Mouse (Mus musculus): ENCODE results near the gene Noxo1.
"Not testable (repeated sequence)": the region's sequence is repeated elsewhere in the genome, so short reads cannot be mapped to it uniquely, and the experiment has no call there.

Noxo1 gene

GRCm38 (mm10) chr17:24676877-24677276 lies 19.2 kb upstream of the Noxo1 start:
- no peak for DNase-seq (ENCODE audit: low spot score)

GRCm38 (mm10) chr17:24677500-24678080 lies 18.4 kb upstream of the Noxo1 start:
- DNase-seq (ENCODE audit: low spot score): no peak

- peak; percentile 70 for DNase-seq (ENCODE audit: low spot score)
Observed at GRCm38 (mm10) chr17:24686514-24686913, 9.5 kb upstream of the Noxo1 start.

- DNase-seq (ENCODE audit: low spot score): peak; percentile 68
Observed at GRCm38 (mm10) chr17:24687146-24687595, 8.9 kb upstream of the Noxo1 start.

DNA sequence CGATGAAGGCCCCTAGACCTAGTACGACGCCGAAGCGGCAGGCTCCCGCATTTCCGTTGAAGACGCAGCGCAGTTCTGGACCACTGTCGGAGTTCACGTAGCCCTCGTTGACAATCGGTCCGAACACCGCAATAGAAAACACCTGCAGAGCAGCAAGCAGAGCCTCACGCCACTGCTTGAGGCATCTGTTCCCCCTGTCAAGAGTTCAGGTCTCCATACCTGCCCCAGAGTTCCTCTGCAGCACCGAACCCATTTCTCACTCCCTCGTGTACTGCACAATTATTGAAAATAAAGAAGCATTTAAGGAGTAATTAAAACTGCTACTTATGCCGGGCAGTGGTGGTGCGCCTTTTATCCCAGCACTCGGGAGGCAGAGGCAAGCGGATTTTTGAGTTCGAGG lies 8.4 kb upstream of the Noxo1 start:
- DNase-seq (ENCODE audit: low spot score): no peak

DNA sequence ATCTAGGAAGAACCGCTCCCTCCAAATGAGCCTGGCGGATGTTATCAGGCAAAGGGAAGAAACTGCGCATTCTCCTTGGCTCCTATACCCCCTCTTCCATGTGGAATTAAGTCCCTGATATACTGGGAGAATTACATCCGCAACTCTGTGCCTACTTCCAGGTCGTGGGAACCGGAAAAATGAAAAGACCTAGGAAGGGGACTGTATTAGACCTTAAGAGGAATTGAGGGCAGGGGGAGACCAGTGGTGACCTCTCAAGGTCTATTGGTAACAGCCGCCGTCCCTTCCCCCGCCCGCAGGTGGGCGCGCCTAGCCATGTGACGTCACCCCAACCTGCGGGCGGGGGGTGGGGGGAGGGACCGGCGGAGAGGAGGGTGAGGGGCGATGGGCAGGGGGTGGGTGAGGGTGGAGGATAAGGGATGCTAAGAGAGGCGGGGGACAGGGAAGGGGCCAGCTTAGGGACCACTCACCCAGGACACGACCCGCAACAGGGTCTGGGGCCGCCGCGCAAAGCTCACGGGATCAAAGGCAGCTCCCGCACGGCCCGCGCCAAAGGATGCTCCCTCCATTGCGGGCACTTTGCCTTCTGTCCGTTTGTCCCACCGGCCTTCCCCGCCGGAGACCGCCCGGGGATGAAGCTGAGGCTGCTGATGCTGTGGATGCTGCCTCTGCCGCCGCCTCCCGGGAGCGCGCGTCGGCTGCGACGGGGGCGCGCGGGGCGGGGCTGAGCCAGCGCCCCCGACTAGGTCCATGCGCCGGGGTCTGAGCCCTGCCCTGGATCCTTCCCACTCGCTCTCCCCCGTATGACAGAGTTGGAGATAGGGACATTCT lies 6.6 kb upstream of the Noxo1 start, which contains the start of gene Syngr3:
Syngr3 (minus strand) TSS at position 705 of the 831 bp plus-strand sequence.
- no peak for DNase-seq (ENCODE audit: low spot score)

GRCm38 (mm10) chr17:24692385-24692784 lies 3.6 kb upstream of the Noxo1 start:
- DNase-seq (ENCODE audit: low spot score): no peak

DNA sequence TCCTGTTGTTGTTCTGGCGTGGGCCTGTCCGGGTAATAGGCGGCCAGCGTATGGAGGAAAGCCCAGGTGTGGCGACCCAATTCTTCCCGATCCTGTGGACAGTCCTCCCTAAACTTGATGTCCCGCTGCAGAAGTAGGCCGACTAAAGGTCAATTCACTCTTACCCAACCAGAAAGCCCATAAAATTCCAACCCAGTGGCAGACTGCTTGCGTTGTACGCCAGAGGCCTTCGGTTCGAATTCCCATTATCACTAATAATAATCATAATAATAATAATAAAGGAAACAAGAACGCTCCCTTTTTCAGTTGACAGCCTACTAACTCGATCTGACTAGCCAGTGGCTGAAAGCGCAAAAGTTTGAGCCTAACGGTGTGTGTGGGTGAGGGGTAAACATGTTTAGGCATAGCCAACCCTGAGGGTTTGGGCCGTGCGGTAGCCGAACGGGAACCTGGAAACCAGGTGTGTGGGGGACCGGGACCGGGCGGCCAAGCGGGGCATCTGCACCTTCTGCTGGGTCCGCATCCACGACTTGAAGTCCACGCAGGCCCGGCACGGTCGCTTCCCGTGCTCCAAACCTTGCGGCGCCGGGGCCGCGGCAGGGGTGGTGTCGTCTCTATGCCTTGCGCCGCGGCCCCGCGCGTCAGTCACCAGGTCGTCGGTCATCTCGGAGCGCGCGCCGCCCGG lies 566 bp upstream of the Noxo1 start:
- peak; percentile 25 for DNase-seq (ENCODE audit: low spot score)

DNA sequence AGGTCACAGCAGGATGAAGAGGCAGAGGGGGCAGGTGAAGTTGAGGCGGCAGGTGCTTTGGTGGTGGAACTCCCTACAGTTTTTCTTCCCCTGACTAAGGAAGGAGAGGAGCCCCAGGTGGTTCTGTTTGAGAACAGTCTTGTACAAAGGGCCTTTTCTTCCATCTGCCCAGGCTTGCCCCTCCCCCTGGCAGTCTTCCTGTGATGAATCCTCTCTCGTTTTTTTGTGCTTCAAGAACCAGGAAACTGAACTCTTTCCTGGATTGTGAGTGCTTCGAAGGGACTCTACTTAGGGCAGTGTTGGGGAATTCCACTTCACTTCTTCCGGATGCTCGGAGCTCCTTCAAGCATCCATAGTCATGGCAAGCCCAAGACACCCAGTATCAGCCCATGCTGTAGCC lies 2.0 kb downstream of the Noxo1 start:
- DNase-seq (ENCODE audit: low spot score): no peak

DNA sequence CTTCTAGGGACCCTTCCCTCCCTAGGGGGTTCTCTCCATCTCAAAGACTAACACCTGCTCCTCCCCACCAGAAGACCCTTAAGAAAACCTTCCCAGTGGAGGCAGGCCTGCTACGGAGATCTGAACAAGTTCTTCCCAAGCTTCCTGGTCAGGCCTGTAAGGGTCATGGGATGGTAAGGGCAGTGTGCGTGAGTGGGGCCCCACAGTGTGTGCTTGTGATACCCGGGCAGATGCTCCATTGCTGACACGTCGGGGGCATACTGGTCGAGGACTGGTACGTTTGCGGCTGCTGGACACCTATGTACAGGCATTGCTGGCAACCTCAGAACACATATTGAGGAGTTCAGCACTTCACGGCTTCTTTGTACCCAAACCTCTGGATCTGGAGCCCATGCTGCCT lies 2.7 kb downstream of the Noxo1 start:
- DNase-seq (ENCODE audit: low spot score): no peak

GRCm38 (mm10) chr17:24699473-24699872 lies 3.4 kb downstream of the Noxo1 start:
- no peak for DNase-seq (ENCODE audit: low spot score)

DNA sequence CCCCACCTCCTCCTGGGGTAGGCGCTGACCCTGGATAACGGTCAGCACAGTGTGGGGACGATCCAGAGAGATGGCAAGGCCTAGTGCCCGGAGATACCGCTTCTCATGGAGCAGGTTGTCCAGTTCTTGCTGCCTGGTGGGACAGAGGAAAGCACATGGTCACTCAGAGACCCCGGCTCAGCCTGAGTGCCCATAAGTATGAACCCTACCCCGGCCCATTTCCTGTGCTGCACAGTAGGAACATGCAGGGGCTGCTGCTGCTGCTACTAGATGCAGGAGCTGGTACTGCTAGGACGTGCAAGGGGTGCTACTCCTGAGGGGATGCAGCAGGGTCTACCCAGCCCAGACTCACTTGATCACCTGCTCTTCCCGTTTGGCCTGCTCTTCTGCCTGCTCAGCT lies 5.2 kb downstream of the Noxo1 start:
- DNase-seq (ENCODE audit: low spot score): no peak

GRCm38 (mm10) chr17:24705821-24706220 lies 9.8 kb downstream of the Noxo1 start:
- DNase-seq (ENCODE audit: low spot score): no peak

DNA sequence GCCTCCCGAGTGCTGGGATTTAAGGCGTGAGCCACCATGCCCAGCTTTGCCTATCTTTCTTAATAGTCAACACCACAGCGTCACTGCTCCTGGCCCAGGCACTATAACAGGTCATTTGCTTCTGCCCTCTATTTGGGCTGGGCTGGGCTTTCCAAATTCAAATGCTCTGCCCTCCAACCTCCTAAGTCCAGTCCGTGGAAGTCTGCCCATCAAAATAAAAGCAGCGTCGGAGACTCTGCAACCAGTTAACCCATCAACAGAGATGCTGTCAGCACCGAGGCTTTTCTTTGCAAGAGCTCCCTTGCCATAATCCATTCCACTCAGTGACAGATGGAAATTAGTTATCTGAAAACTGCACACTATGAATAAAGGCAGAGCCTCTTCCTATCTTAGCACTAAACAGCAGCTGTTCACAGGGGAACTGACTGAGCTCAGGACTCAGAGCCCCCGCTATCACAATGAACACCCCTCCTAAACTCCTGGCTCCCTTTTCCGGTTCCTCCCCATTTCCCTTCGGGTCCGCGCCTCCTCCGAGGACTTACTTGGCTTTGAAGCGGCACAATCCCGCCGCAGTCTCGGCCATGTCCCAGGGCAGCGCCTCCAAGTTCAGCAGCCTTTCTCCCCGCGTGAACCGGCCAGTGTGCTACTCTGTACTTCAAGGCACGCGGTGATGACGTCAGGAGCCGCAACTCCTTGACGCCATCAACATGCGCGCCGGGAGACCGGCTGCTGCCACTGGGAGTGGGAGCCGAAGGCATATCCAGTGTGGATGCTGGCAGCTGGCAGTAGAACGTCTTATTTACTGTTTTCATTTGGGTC lies 11.2 kb downstream of the Noxo1 start, which contains the start of gene Tbl3:
Tbl3 (minus strand) TSS at position 679 of the 819 bp plus-strand sequence.
- DNase-seq (ENCODE audit: low spot score): peak; percentile 99

DNA sequence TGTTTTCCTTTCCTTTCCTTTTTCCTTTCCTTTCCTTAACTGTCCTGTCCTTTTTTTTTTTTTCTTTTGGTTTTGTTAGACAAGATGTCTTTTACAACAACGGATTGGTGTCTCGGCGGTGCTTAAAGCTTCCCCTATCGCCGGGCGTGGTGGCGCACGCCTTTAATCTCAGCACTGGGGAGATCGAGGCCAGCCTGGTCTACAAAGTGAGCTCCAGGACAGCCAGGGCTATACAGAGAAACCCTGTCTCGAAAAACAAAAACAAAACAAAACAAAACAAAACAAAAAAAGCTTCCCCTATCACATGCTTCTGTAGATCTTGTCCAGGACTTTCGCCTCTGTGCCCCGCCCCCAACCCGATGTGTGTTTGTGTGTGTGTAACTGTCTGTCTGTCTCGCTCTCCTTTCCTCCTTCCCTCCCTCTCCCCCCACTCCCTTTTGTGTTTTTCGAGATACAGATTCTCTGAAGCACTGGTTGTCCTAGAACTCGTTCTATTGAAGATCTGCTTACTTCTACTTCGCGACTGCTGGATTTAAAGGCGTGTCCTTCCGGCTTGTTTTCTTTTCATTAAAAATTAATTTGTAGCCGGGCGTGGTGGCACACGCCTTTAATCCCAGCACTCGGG lies 11.9 kb downstream of the Noxo1 start:
- DNase-seq (ENCODE audit: low spot score): no peak

- DNase-seq (ENCODE audit: low spot score): peak; percentile 78
Observed at GRCm38 (mm10) chr17:24708646-24709045, 12.6 kb downstream of the Noxo1 start.

GRCm38 (mm10) chr17:24715556-24715955 lies 19.5 kb downstream of the Noxo1 start:
- no peak for DNase-seq (ENCODE audit: low spot score)

- no peak for DNase-seq (ENCODE audit: low spot score)
Observed at GRCm38 (mm10) chr17:24716166-24716682, 20.2 kb downstream of the Noxo1 start.

GRCm38 (mm10) chr17:24717943-24718342 lies 21.9 kb downstream of the Noxo1 start, which contains the start of the genes Rnf151 and Rps2:
Gene Rnf151 (minus strand): TSS chr17:24718063.
Gene Rps2 (plus strand): TSS chr17:24718116.
- no peak for DNase-seq (ENCODE audit: low spot score)

DNA sequence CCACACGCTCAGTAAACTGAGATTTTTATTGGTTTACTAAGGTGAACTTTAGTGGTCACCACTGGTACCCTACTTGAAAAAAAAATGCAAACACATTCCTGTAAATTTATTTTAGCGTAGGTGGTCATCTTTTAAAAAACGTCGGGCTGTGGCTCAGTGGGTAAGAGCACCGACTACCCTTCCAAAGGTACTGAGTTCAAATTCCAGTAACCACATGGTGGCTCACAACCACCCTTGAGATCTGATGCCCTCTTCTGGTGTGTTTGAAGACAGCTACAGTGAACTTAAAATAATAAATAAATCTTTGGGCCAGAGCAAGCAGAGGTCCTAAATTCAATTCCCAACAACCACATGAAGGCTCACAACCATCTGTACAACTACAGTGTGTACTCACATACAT lies 22.9 kb downstream of the Noxo1 start:
- not testable (repeated sequence) for DNase-seq (ENCODE audit: low spot score)

Data from embryo, embryonic 10 days (tissue).